Mouse (Mus musculus) kidney, postnatal 36 days (tissue): ENCODE results near the gene Gm38393.

Source experiments
- DNase-seq, 2 experiments: peaks; one replicate each; pipeline ENCODE4 v3.0.0; 2021 to 2022; ENCODE audit warnings: mixed read lengths in 2 of 2

The Gm38393 gene

DNA sequence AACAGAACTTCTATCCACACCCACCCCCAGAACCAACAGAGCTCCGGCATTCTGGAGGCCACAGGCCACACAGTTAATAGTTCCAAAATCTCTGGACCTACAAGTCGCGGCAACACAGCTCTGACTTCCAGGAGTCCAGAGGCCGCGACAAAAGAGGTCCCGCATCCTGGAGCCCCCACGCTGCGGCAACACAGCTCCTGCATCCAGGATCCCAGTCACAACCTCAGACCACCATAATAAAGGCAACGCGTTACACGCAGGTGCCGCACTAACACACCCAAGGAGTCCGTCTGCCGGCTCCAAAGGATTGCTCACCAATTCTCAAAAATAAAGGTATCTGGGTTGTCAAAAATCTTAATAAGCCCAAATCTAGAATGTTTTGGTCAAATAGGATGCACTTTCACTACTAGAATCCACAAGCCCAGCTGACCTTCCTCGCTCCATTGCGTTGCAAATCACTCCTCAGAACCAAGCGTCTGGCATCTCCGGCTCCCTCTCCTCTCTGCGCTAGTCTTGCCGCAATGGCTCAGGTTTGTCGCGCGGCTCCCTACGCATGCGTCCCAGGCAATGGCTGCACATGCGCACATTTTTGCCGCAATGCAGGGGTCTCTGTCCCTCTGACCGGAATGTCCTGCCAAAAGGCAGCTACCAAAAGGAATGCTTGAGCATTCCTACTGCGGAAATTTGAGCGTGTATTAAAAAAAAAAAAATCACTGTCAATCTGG lies at the start of gene Gm38393, which contains the start of gene Snurf:
Gene Gm38393, minus strand, starts transcription at position 459 of the 725 bp plus-strand sequence.
Gene Snurf, minus strand, starts transcription at position 444 of the 725 bp plus-strand sequence.
- peak; percentile 71 to 81 for DNase-seq

- no peak for DNase-seq
Measured at GRCm38 (mm10) chr7:60047481-60048201, 42.8 kb upstream of the Gm38393 start.

DNA sequence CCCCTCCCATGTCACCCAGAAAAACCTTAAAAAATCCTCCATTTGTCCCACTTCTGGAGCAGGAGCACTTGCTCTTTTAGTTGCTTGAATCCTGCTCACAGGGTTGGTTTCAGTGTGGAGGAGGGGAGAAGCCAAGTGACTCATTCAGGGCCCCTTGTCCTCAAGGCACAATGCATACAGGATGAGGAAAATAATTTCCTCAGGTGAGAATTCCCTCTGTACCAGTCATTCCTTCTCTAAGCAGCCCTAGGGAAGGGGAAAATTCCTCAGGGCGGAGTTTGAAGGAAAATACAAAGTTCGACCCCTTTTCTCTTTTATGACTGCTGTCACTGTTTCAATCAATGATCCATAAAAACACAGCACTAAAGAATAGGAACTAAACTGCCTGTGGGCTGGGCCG lies 8.3 kb upstream of the Gm38393 start:
- no peak for DNase-seq

DNA sequence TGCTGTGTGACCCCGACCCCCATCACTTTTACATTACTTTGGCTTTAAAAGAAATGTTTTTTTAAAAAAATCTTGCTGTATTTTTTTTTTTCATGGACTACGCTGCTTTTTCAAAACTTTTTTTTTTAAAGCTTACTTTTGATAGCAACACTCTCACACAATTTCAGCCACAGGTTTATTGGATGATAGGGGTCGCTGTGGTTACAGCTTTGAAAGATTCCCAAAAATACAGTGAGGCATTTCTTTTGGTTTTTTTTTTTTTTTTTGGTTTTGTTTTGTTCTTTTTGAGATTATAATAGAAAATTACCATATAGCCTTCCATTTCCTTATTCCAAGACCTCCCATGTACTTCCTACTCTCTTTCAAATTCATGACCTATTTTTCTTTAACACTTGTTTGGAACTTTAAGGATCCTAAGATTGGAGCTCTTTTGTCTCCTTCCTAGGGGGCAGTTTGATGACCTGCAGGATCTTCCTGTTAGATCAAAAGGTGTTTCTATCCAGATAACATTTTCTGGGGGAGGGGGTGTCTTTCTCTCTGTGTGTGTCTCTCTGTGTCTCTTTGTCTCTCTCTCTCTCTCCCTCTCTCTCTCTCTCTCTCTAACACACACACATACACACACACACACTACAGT lies 3.0 kb upstream of the Gm38393 start:
- DNase-seq = no peak

DNA sequence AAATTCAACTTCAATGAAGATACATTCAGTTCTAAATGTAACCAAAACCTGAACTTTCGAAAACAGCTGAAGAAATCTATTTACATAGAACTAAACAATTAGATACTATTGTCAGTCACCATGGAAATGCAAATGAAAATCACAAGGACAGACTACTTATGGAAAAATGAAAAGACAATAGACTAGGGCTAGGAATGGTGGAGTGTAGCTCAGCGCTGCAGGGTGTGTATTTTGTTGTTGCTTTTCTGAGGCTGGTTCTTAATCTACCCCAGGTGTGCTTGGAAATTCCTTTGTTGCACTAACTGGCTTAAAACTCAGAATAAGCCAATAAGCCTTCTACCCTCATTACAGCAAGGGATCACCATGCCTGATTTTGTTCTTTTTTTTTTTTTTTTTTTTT lies 1.4 kb upstream of the Gm38393 start:
- DNase-seq = no peak

DNA sequence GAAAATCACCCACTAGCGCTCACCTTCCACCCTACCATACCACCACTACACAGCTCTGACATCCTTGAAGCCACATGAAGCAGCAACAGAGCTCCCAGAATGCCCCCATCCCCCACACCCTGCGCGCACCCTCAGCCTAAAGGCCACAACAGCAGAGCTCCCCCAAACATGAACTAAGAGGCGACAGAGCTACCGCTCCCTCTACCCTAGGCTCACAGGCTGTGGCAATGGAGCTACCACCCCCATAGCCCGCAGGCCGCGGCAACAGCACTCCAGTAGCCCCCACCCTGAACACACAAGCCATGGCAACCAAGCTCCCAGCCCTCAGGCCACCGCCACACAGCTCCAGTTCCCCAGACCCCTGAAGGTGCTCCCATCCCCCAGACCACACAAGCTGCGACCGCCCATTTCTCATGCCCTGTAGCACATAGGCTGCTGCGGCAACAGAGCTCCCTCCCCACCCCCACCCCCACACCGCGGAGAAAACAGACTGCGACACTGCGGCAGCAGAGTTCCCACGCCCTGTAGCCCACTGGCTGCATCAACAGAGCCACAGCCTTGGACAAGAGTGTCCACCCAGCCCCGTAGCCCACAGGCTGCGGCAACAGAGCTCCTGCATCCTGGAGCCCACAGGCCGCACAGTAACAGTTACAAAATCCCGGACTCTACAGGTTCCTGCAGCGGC lies 801 bp downstream of the Gm38393 start:
- DNase-seq = peak; percentile 1 to 39

- peak; percentile 3 to 18 for DNase-seq
Measured at GRCm38 (mm10) chr7:60003006-60003865, 1.6 kb downstream of the Gm38393 start.

DNA sequence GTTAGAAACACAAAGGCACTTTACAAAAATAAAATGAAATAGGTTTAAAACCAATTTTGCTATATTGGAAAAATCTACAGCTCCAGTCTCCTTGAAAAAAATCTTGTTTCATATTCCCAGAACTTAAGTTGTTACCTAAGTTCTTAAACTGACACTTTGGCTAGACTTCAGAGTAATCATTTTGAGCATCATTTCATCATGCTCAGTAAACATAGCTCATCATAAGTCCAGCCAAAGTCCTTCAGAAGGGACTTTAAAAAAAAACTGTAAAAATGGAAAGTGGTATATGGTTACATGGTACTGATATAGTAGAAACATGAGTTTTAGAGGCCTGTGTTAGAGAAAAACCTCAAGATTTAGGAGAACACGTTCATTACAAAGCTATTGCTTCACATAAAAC lies 26.2 kb downstream of the Gm38393 start:
- DNase-seq = no peak
